8 mouse cellular contexts compared by ENCODE assay signal in genomic region chr17:34398058-34398710, GRCm38 (mm10). TPM values are rescaled to one million over a fixed set of nuclear protein-coding genes. Genes with fewer than 3 reads are reported as not detected.
DNase-seq lines count a peak whose midpoint lies in the region; ATAC-seq and TF ChIP-seq lines count a peak whose summit lies in the region.

No protein-coding gene starts in this region.

- no peaks in the 10 kb centered on the region for H3K9me3 ChIP-seq in heart, embryonic 14.5 days (ENCODE audit: control insufficient read depth, low read length)
- no peaks in the 10 kb centered on the region for H3K9me3 ChIP-seq in liver, embryonic 14.5 days (ENCODE audit: control insufficient read depth, low read length)
- H3K9me3 ChIP-seq in neural tube, embryonic 12.5 days: no peaks in the 10 kb centered on the region

- DNase-seq in A20 (ENCODE audit: low read depth, low spot score): peak; percentile 95
- DNase-seq in ZHBTc4 (ENCODE audit: low read depth, low spot score): peak; percentile 85
- DNase-seq in embryo, embryonic 11 days: peak; percentile 77
- DNase-seq in kidney, postnatal 10 days: peak; percentile 58
- DNase-seq in liver, embryonic 14.5 days (ENCODE audit: low read depth in 3 of 3, low spot score in 3 of 3): peak; percentile 41 to 46 (median 42)
- DNase-seq in thymus, postnatal 0 days (ENCODE audit: low spot score): peak; percentile 85

- H3K9ac ChIP-seq in heart, embryonic 14.5 days (ENCODE audit: low read length): no peak overlapping the region
- no peak overlapping the region for H3K9ac ChIP-seq in liver, embryonic 14.5 days (replicated peaks)
- H3K9ac ChIP-seq in neural tube, embryonic 12.5 days: no peak overlapping the region

- ATAC-seq in heart, embryonic 14.5 days (ENCODE audit: insufficient number of reproducible peaks, insufficient read depth, low FRiP score, low read depth): no peak
- no peak for ATAC-seq in liver, embryonic 14.5 days (ENCODE audit: insufficient read depth)
- ATAC-seq in neural tube, embryonic 12.5 days (ENCODE audit: low FRiP score, low read depth): peak; percentile 86

- no peak for TF ChIP-seq EP300 in liver, embryonic 14.5 days (IDR thresholded peaks at IDR 0.05; ENCODE audit: low read depth)

- H3K4me1 ChIP-seq in heart, embryonic 14.5 days (ENCODE audit: control insufficient read depth in 2 of 2, insufficient read depth in 2 of 2, low read length in 2 of 2): no peaks in the 10 kb centered on the region
- no peaks in the 10 kb centered on the region for H3K4me1 ChIP-seq in liver, embryonic 14.5 days (replicated peaks; ENCODE audit: control insufficient read depth in 2 of 2, insufficient read depth in 2 of 2, low read length in 1 of 2)
- peaks cover 4% of the 10 kb centered on the region; the same call in 1 of the 2 replicates for H3K4me1 ChIP-seq in neural tube, embryonic 12.5 days

- 13% methylated on average over 9 of the region's 9 CpGs for WGBS in heart, embryonic 14.5 days
- 16% methylated on average over 9 of the region's 9 CpGs for WGBS in liver, embryonic 14.5 days (ENCODE audit: insufficient replicate concordance)
- WGBS in neural tube, embryonic 12.5 days: 16% methylated on average over 9 of the region's 9 CpGs

- no peak overlapping the region for H3K27ac ChIP-seq in heart, embryonic 14.5 days (replicated peaks in 1 of 2; ENCODE audit: control insufficient read depth in 1 of 2, insufficient read depth in 1 of 2, low read depth in 2 of 2, low read length in 2 of 2)
- H3K27ac ChIP-seq in liver, embryonic 14.5 days: no peak overlapping the region
- peak overlapping the region; percentile 95; the same call in 1 of the 2 replicates for H3K27ac ChIP-seq in neural tube, embryonic 12.5 days

- peak overlapping the region in 1 of 2 experiments; percentile 47; a peak in 3 of 4 replicates for H3K4me3 ChIP-seq in heart, embryonic 14.5 days (ENCODE audit: control insufficient read depth in 1 of 2, insufficient read depth in 1 of 2, low read depth in 1 of 2, low read length in 2 of 2)
- peak overlapping the region in 1 of 2 experiments; percentile 51; a peak in 2 of 4 replicates for H3K4me3 ChIP-seq in liver, embryonic 14.5 days (ENCODE audit: insufficient read depth in 1 of 2, low read depth in 2 of 2, low read length in 2 of 2)
- H3K4me3 ChIP-seq in neural tube, embryonic 12.5 days: peak overlapping the region; percentile 53

- no peaks in the 10 kb centered on the region for H3K36me3 ChIP-seq in heart, embryonic 14.5 days (ENCODE audit: control insufficient read depth, insufficient read depth, low read length)
- no peaks in the 10 kb centered on the region for H3K36me3 ChIP-seq in liver, embryonic 14.5 days (replicated peaks; ENCODE audit: control insufficient read depth, insufficient read depth, low read depth)
- H3K36me3 ChIP-seq in neural tube, embryonic 12.5 days: no peaks in the 10 kb centered on the region

- TF ChIP-seq CTCF in liver, embryonic 14.5 days (IDR thresholded peaks at IDR 0.05; ENCODE audit: low read depth): no peak

- H3K27me3 ChIP-seq in heart, embryonic 14.5 days (ENCODE audit: control insufficient read depth, insufficient read depth, low read length): peaks cover 5% of the 10 kb centered on the region
- peaks cover 2% of the 10 kb centered on the region; the same call in 1 of the 2 replicates for H3K27me3 ChIP-seq in liver, embryonic 14.5 days (ENCODE audit: control insufficient read depth, insufficient read depth, low read length)
- no peaks in the 10 kb centered on the region for H3K27me3 ChIP-seq in neural tube, embryonic 12.5 days (replicated peaks)

- H3K4me2 ChIP-seq in heart, embryonic 14.5 days (ENCODE audit: low read length): peak overlapping the region; percentile 88
- H3K4me2 ChIP-seq in liver, embryonic 14.5 days (ENCODE audit: low read depth): peak overlapping the region; percentile 64
- H3K4me2 ChIP-seq in neural tube, embryonic 12.5 days (replicated peaks): peak overlapping the region; percentile 60

RNA-seq across cellular contexts. Expression of gene BC051142, which starts 0.4 kb away (rescaled TPM):
- polyA plus RNA-seq in heart, embryonic 14.5 days (2014; fragmentation: Nextera tagmentation; extraction: Ambion mirVana): not detected in 2 replicates
- 0.03 and 0.17 TPM in 2 replicates for polyA plus RNA-seq in liver, embryonic 14.5 days (2012; rRNA removed)
- 0.08 and 0.66 TPM in 2 replicates for polyA plus RNA-seq in liver, embryonic 14.5 days (2014; fragmentation: Nextera tagmentation; extraction: Ambion mirVana)
- polyA plus RNA-seq in neural tube, embryonic 12.5 days (2016; fragmentation: Nextera tagmentation; extraction: Ambion mirVana): 1.4 and 1.6 TPM in 2 replicates
- 0.71 and 0.94 TPM in 2 replicates for polyA plus RNA-seq in thymus, postnatal 0 days (2015; fragmentation: Nextera tagmentation; extraction: Ambion mirVana)

RNA-seq across cellular contexts. Expression of gene Btnl1, which starts 21.3 kb away (rescaled TPM):
- polyA plus RNA-seq in heart, embryonic 14.5 days (2014; fragmentation: Nextera tagmentation; extraction: Ambion mirVana): not detected in 2 replicates
- not detected in 2 replicates for polyA plus RNA-seq in liver, embryonic 14.5 days (2012; rRNA removed)
- not detected in 2 replicates for polyA plus RNA-seq in liver, embryonic 14.5 days (2014; fragmentation: Nextera tagmentation; extraction: Ambion mirVana)
- not detected in 2 replicates for polyA plus RNA-seq in neural tube, embryonic 12.5 days (2016; fragmentation: Nextera tagmentation; extraction: Ambion mirVana)
- polyA plus RNA-seq in thymus, postnatal 0 days (2015; fragmentation: Nextera tagmentation; extraction: Ambion mirVana): 0.27 and 0.29 TPM in 2 replicates

RNA-seq across cellular contexts. Expression of gene Btnl2, which starts 43.6 kb away (rescaled TPM):
- polyA plus RNA-seq in heart, embryonic 14.5 days (2014; fragmentation: Nextera tagmentation; extraction: Ambion mirVana): not detected in 2 replicates
- 0.01 and 0.03 TPM in 2 replicates for polyA plus RNA-seq in liver, embryonic 14.5 days (2012; rRNA removed)
- polyA plus RNA-seq in liver, embryonic 14.5 days (2014; fragmentation: Nextera tagmentation; extraction: Ambion mirVana): not detected in 2 replicates
- polyA plus RNA-seq in neural tube, embryonic 12.5 days (2016; fragmentation: Nextera tagmentation; extraction: Ambion mirVana): not detected in 2 replicates
- 0.22 and 0.27 TPM in 2 replicates for polyA plus RNA-seq in thymus, postnatal 0 days (2015; fragmentation: Nextera tagmentation; extraction: Ambion mirVana)

Comparison
In these comparisons a context has a peak if more than half of its experiments do, and no peak if none do; other contexts are left out.
1. DNase-seq: peak in every context shown above with its lines; median percentile 95 in A20; 85 in ZHBTc4; 85 in thymus, postnatal 0 days; 77 in embryo, embryonic 11 days; 58 in kidney, postnatal 10 days; 42 in liver, embryonic 14.5 days.